In genomic region chr9:115524161-115524560, GRCm38 (mm10) we compare ENCODE assay signal across 20 mouse cellular contexts.
"Had no signal": no experiment of that assay in that cellular context is flagged by ENCODE, and none has a peak within 500 bp of the region (broad histone marks: within the 10 kb centered on the region; RNA-seq: fewer than 3 reads in every experiment).

No protein-coding gene starts in this region.

- ATAC-seq: hindbrain, postnatal 0 days; intestine, embryonic 15.5 days; liver, postnatal 0 days; midbrain, embryonic 16.5 days had no signal

- H3K27ac ChIP-seq: hindbrain, postnatal 0 days; intestine, embryonic 15.5 days; layer of hippocampus, adult 2 months; liver, embryonic 13.5 days; lung, embryonic 15.5 days; macrophage; midbrain, embryonic 12.5 days had no signal

- H3K27me3 ChIP-seq: intestine, embryonic 15.5 days; liver, embryonic 13.5 days; lung, embryonic 15.5 days; midbrain, embryonic 12.5 days; neural tube, embryonic 13.5 days had no signal

- H3K4me2 ChIP-seq: intestine, embryonic 15.5 days; liver, embryonic 13.5 days; lung, embryonic 15.5 days; midbrain, embryonic 12.5 days; neural tube, embryonic 13.5 days had no signal

- DNase-seq: kidney, adult 18-20 months; kidney, postnatal 25 days; left cerebral cortex, postnatal 4 days; liver; liver, embryonic 13.5 days; liver, postnatal 0 days; lung, postnatal 14 days; retina, postnatal 1 day; right cerebral cortex, postnatal 4 days; spleen, adult 18-20 months; thymus, adult 18-20 months had no signal

- H3K36me3 ChIP-seq: intestine, embryonic 15.5 days; liver, embryonic 13.5 days; lung, embryonic 15.5 days; midbrain, embryonic 12.5 days; neural tube, embryonic 13.5 days had no signal

- H3K4me1 ChIP-seq: intestine, embryonic 15.5 days; liver, embryonic 13.5 days; lung, embryonic 15.5 days; midbrain, embryonic 12.5 days had no signal

- H3K9ac ChIP-seq: intestine, embryonic 15.5 days; liver, embryonic 13.5 days; liver, postnatal 0 days; lung, embryonic 15.5 days; midbrain, embryonic 12.5 days; neural tube, embryonic 13.5 days had no signal

- H3K9me3 ChIP-seq: intestine, embryonic 15.5 days; liver, embryonic 13.5 days; lung, embryonic 15.5 days; midbrain, embryonic 12.5 days; neural tube, embryonic 13.5 days had no signal

- H3K4me3 ChIP-seq: intestine, embryonic 15.5 days; layer of hippocampus, adult 2 months; liver, embryonic 13.5 days; lung, embryonic 15.5 days; megakaryocyte, embryonic 14.5 days; midbrain, embryonic 12.5 days; neural tube, embryonic 13.5 days had no signal
